Mouse (Mus musculus) left cerebral cortex, adult 9 months (tissue): Measurements from ENCODE around the gene Pask.

ENCODE experiments used
- DNase-seq, 2 experiments: peaks; one replicate each; pipeline ENCODE4 v3.0.0; 2022; ENCODE audit warnings: low spot score in 2 of 2

Pask gene

DNA sequence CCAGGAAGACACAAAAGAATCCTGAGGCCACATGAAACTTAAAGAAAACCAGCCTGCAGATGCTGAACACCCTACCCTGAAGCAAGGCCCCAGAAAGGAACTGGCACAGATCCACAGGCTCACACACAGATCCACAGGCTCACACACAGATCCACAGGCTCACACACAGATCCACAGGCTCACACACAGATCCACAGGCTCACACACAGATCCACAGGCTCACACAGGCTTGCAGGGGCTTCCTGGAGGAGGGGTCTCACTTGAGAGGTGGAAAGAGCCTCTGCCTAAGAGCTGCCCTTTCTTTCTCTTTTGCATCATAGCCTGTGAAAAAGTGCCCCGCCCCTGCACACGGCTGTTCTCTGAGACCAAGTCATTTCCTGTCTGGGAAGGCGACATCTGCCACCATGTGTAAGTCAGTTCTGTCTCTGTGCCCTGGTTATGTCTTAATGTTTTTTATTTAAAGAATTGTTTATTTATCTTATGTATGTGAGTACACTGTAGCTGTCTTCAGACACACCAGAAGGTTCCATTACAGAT is 53.5 kb downstream of the Pask start:
- no peak for DNase-seq

DNA sequence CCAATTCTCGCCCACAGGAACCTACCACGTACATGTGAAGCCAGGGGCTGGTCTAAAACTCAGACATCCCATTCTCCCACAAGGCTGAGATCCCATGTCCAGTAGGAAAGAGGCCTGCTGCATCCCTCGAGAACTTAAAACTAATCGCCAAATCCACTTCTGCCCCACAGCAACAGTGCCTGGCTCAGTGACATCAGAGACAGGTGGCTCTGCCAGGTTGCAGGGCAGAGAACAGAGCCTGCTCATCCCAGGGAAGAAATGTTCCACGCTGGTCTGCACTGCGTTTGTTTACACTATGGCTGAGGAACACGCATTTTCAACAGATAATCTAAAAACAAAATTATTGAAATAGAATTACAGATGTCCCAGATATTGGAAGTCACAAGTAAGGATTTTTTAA is 66.2 kb downstream of the Pask start:
- DNase-seq: no peak

DNA sequence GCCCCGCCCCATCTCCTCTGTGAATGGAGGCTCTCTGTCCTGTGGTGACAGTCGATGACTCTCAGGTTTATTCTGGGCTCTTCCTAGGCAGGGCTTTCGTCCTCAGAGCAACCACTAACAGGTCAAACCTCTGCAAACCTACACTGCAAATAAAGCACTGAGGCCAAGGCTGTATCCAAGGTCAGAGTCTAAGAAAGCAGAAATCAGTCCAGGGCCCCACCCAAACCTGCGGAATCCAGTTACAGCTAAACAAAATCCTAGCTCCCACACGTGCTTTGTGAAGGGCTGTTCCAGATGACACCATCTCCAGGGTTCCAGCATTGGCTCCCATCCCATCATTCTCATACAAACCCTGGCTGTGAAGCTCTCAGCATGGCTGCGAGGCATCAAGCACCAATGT is 67.7 kb downstream of the Pask start:
- no peak for DNase-seq

DNA sequence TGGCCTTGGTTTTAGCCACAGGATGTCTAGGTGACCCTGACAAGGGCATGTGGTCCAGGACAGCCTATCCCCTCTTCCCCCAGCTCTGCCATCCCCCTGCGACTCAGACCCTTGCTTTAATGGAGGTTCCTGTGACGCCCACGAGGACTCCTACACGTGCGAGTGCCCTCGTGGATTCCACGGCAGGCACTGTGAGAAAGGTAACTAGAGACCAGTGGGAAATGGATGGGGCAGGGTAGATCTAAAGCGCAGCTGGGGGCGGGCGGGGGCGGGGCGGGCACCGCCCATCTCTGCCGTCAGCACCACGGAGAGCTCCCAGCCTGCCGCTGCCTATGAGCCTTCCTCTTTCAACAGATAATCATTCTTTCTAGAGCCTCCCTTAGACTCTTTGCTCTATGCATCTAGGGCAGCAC is 70.9 kb downstream of the Pask start:
- DNase-seq: no peak

DNA sequence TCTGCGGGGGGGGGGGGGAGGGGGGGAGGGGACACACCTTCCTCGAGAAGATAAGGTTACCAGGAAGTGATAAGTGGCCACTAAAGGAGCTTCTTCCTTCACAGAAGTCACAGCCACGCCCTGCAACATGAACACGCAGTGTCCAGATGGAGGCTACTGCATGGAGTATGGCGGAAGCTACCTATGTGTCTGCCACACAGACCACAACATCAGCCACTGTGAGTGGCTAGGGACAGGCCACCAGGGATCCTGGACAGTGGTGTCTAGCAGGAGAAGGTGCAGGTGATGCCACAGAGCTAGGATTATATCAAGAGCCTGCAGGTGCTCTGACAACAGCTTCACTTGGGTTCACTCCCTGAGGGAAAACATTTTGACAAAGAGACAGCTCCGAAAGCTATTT is 71.5 kb downstream of the Pask start:
- DNase-seq: no peak

DNA sequence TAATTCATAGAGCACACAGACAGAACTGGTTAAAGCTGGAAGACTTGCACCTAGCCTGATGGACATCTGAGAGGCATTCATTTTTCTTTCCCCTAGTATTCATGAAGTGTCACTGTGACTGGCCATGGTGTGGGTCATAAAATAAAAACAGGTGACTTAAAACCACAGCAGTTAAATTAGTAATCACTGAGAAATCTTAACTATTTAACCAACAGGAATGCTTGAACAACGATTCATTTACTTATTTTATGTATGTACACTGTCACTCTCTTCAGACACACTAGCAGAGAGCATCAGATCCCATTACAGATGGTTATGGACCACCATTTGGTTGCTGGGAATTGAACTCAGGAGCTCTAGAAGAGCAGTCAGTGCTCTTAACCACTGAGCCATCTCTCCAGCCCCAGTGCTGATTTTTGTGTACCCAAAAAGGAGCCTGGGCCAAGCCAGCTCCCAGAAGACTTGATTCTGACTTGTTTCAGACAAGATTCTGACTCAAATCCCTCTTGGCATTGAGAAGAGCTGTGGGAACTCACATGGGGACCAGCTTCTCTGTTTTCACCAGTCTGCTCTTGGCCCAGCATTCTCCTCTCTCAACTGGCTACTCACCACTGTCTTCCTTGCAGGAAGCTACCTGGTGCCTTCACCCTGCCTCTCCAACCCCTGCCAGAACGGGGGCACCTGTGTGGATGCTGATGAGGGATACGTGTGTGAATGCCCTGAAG is 72.6 kb downstream of the Pask start:
- DNase-seq: no peak

DNA sequence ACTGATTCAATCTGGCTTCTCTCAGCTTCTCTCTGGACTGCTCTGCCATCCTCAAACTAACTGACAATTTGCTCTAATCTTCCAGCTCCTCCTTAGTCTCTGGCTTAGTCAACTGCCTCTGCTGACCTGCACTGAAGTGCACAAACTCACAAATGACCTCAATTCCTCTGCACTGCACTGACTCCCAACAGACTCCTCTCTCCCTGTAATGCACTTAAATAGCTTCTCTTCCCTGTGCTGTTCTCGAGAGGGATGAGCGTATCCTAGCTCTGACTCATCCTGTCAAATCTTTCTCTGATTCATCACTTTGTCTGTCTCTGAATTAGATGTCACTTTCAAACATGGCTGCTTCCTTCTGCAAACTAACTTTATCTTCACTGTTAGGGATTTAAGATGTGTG is 75.0 kb downstream of the Pask start:
- no peak for DNase-seq

DNA sequence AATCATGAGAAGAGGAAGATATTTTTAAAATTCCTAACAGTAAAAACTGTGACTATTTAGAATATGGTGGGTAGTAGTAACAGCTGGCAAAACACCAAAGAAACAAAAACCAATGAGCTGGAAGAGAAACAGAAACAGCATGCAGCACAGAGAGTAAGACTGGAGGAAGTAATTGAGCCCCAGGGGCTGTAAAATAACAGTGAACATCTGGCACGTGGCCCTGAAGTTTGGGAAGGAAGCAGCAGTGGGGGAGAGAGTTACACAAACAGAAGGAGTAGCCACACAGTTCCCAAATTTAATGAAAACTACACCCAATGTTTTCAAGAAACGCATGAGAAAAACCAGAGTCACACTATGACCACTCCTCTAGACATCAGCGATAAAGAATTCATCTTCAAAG is 76.1 kb downstream of the Pask start:
- DNase-seq: no peak
